Mouse (Mus musculus) R1 (cell line): ENCODE data around the gene Alg3.

Experiments used
- DNase-seq: peaks from one replicate; pipeline ENCODE4 v3.0.0-alpha.2; 2018; ENCODE audit warnings: low read depth, low spot score

The Alg3 gene

DNA sequence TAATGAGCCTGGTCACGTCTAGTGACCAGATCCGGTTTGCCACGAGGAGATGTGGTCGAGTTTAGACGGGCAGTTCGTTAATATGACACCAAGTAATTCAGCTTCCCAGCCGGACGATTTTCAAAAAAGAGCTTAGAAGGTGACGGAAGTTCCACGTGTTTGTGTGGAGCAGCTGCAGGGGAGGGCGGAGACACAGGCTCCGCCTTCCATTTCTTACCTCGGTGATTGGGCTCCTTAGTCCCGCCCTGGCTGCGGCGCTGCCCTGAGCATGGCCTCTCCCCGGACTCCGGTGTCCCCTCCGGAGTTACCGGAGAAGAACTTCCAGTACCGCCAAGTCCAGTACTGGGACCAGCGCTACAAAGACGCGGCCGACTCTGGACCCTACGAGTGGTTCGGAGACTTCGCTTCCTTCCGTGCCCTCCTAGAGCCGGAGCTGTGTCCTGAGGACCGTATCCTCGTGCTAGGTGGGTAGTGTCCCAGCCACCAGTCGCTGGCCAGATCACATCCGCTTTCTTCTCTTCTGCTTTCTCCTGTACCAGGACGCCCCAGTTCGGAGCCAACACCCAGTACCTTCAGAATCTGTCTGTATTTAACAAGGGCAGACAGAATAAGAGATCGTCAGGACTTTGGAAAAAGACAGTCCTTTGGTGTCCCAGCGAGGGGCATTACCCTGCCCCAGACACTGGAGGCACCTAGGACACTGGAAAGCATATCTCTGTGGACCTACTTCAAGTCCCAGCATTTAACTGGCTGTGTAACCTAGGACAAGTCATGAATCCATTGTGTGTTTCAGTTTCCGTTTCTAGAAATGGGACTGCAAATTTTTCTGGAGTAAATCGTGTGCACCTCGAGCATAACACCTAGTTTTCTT is at the start of gene Alg3, which contains the start of the genes Eef1akmt4 and Gm49333:
Gene Alg3, minus strand, starts transcription at position 379 of the 871 bp plus-strand sequence.
Gene Eef1akmt4, plus strand, starts transcription at position 237 of the 871 bp plus-strand sequence.
Gene Gm49333, plus strand, starts transcription at position 254 of the 871 bp plus-strand sequence.
- peak; percentile 97 for DNase-seq

DNA sequence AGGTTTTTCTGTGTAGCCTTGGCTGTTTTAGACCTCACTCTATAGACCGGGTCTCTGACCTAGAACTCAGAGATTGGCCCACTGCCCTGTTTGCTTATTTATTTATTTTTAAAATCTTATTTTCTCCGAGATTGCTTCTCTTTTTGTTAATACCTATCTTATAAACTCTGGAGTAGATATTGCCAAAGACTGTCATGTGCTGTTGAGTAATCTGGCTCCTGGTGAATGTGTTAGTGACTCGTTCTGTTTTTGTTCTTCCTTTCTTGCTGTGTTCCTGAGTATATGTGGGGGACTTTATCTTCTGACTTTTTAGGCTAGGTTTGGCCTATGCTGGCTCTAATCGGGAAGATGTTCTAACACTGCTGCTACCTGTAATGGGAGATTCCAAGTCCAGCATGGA is 46.1 kb upstream of the Alg3 start:
- DNase-seq = no peak

DNA sequence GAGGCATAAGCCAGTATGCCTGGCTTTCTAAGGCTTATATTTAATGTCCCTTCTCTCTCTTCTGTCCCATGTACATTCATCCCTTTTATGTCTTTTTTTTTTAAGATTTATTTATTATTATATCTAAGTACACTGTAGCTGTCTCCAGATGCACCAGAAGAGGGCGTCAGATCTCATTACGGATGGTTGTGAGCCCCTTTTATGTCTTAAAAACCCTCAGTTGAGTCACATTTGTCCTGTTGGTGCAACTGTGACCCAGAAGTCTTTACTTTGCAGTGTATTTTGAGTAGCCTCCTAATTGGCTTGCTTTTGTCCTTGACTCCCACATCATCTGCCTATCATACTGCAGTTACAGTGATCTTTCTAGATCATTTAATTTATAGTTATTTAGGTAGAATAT is 41.8 kb upstream of the Alg3 start:
- DNase-seq = peak; percentile 32

DNA sequence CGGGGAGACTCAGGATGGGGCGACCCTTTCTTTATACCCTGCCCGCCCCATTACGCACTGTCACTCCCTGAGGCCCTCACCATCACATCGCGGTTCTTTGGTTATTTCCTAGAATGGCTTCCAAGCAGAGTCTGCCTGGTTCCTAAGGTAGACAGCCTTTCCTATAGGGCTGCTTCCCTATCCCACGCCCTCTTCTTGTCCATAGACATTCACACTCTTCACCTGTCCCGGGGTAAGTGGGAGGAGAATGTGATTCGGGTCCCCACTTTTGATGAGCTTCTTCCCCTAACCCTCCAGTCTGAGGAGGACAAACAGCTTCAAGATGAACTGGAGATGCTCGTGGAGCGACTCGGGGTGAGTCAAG is 40.4 kb upstream of the Alg3 start:
- DNase-seq = peak; percentile 52

DNA sequence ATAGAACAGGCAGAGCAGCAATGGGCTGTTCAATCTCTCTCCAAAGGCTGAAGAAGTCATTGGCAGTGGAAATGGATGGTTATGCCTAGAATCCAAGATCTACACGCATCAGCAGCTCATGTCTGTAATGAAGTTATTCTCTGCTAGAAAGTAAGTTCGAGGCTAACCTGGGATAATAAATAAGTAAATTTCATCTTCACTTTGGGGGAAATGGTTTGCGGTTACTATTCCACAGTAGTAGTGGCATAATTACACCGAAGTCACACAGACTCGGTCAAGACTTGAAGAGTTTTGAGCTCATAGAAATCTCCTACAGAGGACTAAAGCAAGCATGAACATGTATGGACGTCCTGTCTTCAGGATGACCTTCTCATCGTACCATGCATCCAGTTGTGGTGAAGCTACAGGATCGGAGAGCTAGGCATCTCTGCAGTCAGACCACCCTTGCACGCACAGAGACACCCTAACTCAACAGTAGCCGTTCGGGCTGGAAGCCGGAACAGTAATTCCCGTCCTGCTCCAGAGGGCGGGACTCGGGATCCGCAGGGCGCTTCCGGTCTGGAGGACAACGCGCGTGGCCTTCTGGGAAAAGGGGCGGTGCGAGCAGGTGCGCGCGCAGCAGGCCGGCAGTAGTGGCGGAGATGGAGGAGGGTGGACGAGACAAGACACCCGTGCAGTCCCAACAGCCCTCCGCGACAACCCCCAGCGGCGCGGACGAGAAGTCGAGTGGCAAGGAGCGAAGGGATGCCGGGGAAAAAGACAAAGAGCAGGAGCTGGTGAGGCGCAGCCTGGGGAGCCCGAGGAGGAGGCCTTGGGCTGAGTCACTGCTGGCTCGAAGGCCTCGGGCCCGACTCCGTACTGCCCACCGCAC is 39.8 kb upstream of the Alg3 start, which contains the start of gene Psmd2:
Gene Psmd2, plus strand, starts transcription at position 577 of the 871 bp plus-strand sequence.
- peak; percentile 96 for DNase-seq

DNA sequence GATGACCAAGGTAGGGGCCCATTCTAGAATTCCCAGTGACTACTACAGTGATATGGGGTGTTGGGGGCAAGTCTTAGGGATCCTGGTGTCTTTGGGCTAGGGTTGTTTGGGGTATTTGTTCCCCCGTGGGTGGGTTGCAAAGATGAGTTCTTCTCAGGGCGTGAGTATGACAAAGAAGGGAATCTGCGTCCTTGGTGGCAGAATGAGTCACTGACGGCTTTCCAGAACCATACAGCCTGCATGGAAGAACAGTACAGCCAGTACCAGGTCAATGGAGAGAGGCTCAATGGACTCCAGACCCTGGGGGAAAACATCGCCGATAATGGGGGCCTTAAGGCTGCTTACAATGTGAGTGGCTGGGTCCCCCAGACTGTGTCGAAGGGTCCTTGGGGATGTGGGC is 32.4 kb upstream of the Alg3 start:
- DNase-seq = no peak

DNA sequence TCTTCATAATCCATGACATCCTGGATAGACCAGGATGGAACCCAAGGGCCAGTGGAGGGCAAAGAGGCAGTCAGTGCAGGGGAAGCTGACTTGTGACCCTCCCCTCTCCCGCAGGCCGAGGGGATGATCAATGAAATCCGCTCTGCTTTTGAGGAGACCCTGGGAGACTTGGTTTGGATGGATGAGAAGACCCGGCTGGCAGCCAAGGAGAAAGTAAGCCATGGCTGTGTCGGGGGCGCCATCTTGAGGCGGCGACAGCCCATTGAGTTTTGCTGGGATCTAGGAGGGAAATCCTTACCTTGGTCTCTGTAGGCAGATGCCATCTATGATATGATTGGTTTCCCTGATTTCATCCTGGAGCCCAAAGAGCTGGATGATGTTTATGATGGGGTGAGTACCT is 30.6 kb upstream of the Alg3 start:
- DNase-seq = peak; percentile 61

DNA sequence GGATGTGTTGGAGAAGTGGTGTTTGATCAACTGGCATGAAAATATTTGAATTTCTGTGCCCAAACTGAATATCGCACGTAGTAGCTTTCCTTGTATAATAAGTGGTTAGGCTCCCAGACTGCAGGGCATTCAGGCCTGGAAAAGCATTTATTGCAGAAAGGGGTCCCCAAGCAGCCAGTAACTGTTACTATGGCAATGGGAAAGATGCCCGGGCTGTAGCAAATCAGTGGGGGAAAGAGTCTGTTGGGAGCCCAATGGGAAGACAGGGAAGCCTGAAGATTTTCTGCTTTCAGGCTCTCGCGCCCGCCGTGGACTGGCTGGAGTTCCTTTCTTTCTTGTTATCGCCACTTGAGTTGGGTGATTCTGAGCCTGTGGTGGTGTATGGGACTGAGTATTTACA is 26.8 kb upstream of the Alg3 start:
- DNase-seq = no peak

DNA sequence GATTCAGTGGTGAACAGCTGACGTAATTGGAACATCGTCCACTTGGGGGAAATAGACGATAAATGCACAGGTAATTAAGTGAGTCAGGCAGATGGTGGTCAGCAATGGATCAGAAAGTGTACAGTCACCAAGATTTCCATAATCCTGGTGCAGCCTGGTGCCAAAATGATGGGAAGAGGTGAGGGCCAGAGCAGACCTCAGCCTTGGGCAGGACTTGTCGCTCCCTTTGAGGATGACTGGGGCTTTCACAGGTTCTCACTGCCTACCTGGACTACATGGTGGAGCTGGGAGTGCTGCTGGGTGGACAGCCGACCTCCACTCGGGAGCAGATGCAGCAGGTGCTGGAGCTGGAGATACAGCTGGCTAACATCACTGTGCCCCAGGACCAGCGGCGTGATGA is 25.9 kb upstream of the Alg3 start:
- DNase-seq = no peak

DNA sequence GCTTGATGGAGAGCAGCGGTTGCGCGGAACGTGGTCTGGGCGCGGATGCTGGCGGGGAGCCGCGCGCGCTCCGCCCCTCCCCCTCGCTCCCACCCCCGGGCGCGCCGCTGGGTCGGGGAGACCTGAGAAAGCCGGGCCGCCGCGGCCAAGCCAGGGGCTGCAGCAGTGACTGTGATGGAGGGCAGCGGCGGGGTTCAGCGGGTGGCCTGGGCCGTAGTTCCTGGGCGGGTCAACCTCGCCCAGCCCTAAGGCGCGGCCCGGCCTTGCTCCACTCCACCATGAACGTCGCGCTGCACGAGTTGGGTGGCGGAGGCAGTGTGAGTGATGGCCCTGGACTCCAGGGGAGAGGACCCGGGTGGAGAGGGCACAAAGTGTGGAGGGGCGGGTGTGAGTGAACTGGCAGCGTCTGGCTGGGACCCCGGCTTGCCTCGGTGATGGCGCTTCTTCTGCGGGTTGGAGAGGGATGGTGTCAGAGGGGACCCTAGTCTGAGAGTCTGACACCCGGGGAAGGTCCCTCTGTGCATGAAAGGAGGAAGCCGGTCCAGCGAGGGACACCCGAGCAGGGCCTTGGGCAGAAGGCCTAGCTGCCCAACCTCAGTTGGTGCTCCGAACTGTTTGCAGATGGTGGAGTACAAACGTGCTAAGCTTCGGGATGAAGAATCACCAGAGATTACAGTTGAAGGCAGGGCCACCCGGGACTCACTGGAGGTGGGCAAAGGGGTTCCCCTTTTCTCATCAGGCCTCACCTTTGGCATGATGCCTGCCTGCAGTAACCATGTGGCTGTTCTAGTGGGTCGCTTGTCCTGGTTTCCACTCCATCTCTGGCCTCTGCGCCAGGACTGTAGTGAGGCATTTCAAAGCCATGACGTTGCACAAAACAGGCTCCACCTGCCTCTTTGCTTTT is 18.4 kb upstream of the Alg3 start, which contains the start of gene Ece2:
Gene Ece2, plus strand, starts transcription at position 98 of the 904 bp plus-strand sequence.
- peak; percentile 63 for DNase-seq

DNA sequence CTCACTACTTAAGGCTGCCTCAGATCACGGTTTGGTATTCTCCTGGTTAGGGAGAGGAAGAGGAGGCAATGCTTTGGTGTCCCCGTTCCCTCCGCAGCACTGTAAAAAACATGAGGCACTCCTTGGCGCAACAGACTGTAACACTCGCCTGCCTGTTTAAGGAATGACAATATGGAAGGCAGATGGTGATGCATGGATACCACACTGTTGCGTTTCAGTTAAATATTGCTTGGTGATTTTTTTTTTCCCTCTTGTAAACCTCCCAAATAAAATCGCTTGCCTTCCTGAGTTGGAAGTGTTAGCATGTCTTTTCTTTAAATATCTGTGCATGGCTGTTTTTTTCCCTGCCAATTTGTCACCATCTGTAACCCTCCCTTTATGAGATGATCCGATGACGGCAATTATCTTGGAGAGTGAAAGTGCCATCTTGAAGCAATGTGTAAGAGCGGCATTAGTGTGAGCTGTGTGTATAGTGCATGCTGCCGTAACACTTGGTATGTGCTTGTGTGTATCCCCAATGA is 17.4 kb upstream of the Alg3 start:
- DNase-seq = no peak

DNA sequence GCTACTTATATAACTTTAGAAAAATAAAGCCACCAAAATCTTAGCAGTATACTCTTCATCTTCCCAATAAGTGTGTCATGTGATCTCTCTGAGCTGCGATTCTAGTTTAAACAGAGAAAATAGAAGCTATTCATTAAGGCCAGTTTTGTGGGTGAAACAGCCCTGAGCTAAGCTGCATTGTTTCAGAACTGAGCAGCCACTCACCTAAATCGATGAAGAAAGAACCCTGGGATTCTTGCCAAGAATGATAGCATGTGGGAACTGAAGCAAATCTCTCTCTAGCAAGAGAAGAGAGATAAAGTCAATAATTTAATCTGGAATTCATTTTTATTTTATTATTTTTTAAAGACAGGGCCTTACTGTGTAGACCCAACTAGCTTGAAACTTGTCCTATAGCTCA is 11.7 kb upstream of the Alg3 start:
- no peak for DNase-seq

DNA sequence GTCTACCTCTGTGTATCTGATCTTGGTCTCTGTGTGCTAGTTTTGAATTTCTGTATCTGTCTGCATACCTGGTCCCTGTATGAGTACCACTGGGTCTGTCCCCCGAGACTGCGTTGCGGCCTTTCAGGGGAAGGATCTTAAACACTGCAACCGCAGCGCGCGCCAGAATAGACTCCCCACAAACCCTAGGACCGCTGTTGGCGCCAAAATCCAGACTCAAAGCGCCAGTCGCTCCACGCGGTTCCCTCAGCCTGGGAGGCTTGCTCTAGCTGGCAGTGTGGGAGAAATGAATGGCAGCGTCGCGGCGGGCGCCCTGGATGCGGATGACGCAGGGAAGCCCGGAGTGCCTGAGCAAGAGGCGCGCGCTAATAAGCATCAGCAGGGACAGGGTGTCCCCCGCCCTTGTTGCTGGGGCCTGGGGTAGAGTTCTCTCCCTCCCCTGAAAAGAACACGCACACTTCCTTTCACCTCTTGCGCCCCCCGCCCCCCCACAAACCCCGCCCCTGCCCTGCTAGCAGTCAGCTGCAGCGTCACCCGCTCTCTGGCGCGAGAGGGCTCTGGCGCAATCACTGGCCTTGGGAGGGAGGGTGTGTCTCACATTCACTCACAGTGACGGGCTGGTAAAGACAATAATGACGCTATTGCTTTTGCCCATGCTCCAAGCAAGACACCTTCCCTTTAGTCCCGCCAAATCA is 10.6 kb upstream of the Alg3 start:
- DNase-seq = peak; percentile 90

DNA sequence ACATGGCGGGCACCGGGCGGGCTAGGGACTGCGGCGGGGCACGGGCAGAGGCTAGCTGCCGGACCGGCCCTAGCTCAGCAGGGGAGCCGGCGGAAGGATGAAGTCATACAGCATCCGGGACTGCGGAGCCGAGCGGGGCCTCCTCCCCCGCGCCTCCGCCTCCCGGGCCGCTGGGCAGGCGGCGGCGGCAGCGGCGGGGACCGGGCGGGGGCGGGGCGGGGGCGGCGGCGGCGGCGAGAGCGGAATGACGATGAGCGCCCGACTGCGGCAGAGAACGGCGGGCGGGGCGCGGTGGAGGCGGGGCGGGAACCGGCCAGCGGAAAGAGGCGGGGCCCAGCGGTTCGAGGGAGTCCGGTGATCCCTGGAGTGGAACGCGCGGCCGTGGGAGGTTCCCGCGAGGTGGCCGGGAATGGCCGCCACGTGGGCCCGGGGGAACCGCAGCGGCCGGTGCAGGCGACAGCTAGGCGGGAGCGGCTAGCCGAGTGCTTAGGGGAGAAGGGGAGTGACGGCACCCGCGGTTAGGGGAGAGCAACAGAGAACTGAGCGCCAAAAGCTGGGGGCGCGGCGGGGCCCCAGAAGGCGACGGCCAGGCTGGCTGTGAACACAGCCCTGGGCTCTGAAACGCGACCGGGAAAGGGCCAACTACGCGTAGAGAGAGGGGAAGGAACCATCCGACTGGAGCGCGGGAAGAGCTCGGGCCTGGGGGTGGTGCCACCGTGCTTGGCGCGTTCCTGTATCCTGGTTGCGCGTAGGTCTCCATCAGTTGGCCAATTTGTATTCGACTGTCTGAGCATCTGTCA is 9.9 kb upstream of the Alg3 start, which contains the start of gene Camk2n2:
Gene Camk2n2, minus strand, starts transcription at position 97 of the 800 bp plus-strand sequence.
- peak; percentile 60 for DNase-seq

DNA sequence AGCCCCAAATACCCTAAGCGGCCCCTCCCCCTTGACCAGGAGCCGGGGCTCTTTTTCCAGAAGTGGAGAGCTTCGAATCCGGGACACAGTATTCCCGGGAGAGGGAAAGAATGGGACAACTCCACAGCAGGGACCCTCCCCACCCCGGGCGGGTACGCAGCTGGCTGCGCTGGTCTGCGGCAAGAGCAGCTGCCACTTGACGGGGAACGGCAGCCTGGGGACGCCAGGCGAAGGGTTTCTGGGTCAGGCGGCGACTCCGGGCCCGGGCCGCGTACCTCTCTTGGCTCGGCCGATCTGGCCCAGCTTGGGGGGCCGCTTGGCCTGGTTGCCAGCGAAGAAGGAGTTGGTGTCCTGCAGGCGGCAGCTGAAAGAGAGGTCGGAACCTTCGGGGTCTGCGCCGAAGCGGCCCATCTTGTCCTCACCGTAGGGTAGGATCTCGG is 9.2 kb upstream of the Alg3 start:
- DNase-seq = peak; percentile 47

DNA sequence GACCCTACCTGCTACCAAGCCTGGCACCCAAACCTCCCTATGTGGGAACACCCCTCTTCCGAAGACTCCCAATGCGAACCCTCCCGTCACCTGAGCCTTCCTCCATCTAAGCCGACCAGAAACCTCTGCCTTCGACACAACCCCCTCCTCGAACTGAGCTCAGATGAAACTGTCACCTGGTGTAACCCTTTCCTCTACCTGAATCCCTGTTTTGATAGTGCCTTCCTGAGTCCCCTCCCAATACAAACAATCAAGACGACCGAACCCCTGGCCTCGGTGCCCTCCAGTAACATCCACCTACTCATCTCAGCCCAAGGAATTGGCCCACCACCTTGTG is 8.8 kb upstream of the Alg3 start:
- DNase-seq = peak; percentile 35

DNA sequence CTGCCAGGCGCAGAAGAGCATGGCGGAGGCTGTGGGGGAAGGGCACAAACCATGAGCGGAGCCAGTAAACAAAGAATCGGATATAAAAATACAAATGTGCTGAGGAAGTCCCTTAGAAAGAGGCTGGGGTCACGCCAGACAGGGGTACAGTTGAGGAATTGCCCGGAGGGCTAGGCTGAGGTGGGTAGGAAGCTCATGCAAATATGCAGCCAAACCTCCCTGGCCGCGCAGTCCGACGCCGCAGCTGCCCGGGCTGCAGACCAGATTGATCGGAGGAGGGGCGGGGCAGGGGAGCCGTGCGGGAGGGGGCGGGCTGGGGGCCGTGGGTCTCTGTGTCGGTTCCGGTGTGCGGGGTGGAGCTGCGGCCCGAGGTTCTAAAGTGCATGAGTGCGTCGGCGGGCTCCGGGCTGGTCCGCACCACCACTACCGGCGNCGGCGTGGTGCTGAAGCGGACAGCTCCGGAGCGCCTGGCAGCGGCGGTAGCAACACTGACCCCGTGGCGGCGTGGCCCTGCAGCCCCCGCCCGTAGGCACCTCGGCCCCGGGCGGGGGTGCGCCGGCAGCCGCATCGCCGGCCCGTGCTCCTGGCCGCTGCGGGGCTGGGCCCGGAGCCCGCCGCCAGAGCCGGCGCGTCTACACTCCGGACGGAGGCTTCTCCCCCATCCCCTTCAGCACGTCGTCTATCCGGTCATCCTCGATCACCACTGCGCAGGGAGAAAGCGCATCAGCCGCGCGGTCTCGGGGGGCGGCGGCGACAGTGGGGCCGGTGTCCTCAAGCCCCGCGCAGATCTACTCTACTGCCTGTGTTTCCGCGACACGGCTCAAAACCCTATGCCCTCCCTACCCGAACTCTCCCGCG is 8.2 kb upstream of the Alg3 start:
- peak; percentile 53 for DNase-seq
